Mouse (Mus musculus) urinary bladder, adult 2 months (tissue): Measurements from ENCODE around the gene Vps36. TPM values are rescaled to one million over a fixed set of nuclear protein-coding genes. Genes with fewer than 3 reads are reported as not detected.

Experiments
- DNase-seq: peaks from one replicate; pipeline ENCODE4 v3.0.0; 2022; ENCODE audit warnings: low spot score
- polyA plus RNA-seq: library from polyadenylated mRNA; depleted of rRNA; stranded (reverse); fragments of >200 nt; gene quantifications from 2 replicates; pipeline ENCODE4 v1.2.3, GENCODE M21; 2012; rRNA removed

Gene Vps36
- polyA plus RNA-seq, 1 experiment, result 30.2 TPM

- DNase-seq, result no peak
These were observed 16.4 kb downstream of the Vps36 start for GRCm38 (mm10) chr8:22209012-22209411.

- DNase-seq, result peak; percentile 29
These were observed 22.2 kb downstream of the Vps36 start for GRCm38 (mm10) chr8:22214826-22215225.

DNA sequence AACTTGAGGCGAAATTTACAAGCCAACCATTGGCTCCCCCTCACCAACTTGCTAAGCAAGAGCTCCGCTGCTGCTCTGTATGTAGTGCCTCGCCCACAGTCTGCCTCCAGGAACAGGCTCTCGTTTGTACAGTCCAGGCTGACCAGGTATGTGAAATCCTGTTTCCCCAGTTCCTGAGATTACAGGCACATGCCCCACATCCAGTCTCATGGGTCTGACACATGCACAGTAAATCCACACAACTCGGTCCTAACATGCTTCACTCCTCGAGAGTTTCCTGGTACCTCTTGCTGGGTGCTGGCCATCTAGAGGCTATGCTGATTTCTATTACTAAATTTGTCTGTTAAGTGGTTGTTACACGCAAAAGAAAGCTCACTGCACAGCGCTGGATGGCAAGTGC lies 33.8 kb downstream of the Vps36 start:
- DNase-seq, result no peak

DNA sequence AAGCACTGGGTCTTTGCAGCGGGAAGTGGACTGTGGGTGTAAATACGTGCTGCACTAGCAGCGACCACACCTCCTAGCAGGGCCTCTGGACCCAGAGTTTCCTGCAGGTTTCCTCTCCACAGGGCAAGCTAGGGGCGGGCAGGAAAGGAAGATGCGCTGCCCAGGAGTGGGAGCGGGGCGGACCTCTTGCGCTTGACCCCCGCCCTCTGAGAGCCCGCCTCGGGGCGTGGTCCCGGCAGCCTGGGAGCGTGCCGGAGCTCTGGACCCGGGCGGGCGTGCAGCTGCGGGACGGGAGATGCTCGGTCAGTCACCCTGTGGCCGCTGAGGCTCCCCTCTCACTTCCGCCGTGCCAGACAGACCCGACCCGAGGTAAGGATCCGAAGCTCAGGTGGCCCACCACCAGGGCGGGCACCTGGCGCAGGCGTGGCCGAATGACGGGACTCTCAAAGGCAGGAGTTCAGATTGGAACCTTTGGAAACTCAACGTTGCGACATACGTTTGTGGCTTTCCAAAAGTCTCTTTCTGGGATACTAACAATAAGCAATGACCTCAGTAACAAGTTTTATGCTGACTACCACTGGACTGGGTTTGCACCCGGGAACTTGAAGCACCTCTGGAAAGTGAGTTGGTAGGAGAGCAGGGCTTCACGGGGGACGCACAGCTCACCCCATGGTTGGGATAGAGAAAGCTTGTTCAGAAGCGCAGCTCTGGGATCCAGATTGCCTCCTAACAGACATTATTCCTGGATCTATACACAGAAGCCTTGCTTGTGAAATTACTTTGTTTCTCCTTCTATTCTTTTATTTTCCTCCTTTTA lies 34.7 kb downstream of the Vps36 start, which contains the start of gene Thsd1:
TSS of gene Thsd1 (plus strand) at position 253 of the 817 bp plus-strand sequence.
- DNase-seq, result peak; percentile 38

DNA sequence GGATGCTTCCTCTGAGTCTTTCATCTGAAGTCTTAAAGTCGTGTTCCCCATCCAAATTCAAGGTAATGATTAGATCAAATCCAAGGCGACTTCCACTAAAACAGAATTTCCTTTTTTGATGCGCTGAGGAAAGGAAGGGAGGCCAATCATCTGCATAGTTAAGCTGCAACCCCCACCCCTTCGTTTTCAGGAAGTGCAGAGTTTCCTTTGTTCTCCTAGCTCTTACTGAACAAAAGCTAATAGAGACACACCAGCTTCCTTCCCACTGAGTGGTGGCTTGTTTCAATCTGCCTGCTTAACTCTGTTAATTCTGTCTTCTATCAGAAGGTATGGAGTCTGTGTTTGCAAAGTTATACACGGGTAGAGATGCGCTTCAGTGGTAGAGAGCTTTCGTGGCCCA lies 36.0 kb downstream of the Vps36 start:
- no peak for DNase-seq

DNA sequence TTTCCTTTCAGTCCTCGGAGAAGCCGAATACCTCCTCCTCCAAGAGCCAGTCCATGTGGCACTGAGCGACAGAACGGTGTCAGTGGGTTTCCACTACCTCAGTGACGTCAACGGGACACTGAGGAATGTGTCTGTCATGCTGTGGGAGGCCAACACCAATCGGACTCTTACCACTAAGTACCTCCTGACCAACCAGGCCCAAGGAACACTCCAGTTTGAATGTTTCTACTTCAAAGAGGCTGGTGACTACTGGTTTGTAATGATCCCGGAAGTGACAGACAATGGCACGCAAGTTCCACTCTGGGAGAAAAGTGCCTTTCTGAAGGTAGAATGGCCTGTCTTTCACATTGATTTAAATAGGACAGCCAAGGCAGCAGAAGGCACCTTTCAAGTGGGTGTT lies 50.4 kb downstream of the Vps36 start:
- no peak for DNase-seq

GRCm38 (mm10) chr8:22245663-22246062 lies 53.1 kb downstream of the Vps36 start:
- DNase-seq, result no peak

GRCm38 (mm10) chr8:22247956-22248355 lies 55.3 kb downstream of the Vps36 start:
- no peak for DNase-seq

GRCm38 (mm10) chr8:22249080-22249479 lies 56.5 kb downstream of the Vps36 start:
- no peak for DNase-seq

GRCm38 (mm10) chr8:22258946-22259450 lies 66.4 kb downstream of the Vps36 start:
- DNase-seq, result no peak

- no peak for DNase-seq
These were observed 66.9 kb downstream of the Vps36 start for GRCm38 (mm10) chr8:22259531-22259930.

DNA sequence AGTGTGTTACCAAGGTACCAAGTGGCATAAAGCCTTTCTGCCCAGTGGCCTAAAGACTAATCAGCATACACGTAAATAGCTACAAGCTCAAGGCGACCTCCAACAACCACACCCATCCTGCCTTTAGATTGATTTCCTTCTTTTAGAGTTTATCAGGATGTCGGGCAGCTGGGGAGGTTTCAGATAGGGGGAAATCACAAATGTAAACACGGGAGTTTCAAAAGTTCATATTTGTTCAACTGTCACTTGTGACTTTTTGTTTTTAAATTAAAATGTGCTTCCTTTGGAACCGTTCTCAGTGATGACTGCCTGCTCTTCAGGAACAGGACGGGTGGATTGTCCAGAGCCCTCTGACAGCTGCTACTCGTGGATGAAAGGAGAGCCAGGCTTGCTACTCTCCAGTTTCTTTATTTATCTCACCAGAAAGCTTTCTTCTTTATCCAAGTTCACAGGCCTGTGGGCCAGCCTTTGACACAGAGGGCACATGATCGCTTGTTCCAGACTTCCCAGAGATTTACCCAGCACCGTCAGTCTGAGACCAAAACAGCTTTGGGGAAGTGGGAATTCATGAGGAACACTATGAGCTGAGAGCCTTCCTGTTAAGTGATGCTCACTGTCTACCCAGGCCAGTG lies 67.6 kb downstream of the Vps36 start:
- no peak for DNase-seq

DNA sequence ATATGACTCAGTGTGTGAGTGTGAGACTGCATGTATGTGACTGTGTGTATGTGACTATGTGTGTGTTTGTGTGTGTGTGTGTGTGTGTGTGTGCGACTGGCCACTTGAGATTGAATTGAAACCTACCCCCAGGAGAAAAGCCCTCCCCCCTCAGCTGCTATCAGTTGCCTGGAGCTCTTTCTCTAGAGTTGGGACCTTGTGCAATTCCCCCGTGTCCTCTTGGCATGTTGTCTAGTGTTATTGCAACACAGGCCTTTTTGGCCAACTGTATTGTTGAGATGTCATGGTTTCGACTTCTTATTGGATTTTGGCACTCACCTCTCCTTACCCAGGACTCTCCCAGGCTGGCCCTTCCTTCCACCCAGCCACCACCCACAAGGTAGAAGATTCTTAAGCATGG lies 69.7 kb downstream of the Vps36 start:
- no peak for DNase-seq

DNA sequence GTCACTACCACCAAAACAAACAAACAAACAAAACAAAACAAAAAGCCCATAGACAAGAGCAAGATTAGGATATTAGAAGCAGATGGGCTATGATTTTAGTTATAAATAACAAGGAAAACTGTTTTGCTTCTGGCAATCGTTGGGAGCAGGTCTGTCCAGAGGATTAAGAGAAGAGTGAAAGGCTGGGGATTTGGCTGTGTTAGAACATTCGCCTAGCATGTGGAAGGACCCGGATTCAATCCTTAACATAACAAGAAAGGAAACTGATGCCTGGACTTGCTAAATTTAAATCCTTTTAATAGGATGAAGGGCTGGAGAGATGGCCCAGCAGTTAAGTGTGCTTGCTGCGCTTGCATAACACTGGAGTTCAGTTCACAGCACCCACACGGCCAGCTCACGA lies 71.7 kb downstream of the Vps36 start:
- no peak for DNase-seq

- DNase-seq, result no peak
These were observed 72.2 kb downstream of the Vps36 start for GRCm38 (mm10) chr8:22264787-22265186.

DNA sequence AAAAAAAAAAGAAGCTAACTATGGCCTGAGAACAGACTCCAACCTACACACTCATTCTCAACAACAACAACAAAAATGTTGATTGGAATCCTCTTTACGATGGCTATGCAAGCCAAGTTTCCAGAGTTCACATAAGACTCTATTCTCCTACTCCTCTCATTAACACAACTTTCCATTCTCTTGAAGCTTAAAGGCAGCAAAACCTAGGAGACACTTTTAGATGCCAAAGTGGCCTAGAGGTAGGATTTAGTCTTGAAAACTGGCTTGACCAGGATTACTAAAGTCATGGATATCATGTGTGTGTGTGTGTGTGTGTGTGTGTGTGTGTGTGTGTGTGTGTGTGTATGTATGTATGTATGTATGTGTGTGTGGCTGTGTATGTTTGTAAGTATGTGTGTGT lies 72.6 kb downstream of the Vps36 start:
- DNase-seq, result no peak

- no peak for DNase-seq
These were observed 74.2 kb downstream of the Vps36 start for GRCm38 (mm10) chr8:22266809-22267208.

Other genes starting within 250 kb of the Vps36 start
- not detected in 2 replicates for gene Defb13, start 246.0 kb upstream of the Vps36 start, polyA plus RNA-seq
- not detected in 2 replicates for gene Fam90a1a, start 234.1 kb upstream of the Vps36 start, polyA plus RNA-seq
- not detected in 2 replicates for gene Ccdc70, start 223.0 kb upstream of the Vps36 start, polyA plus RNA-seq
- gene Atp7b, start 132.5 kb upstream of the Vps36 start, polyA plus RNA-seq, result 0.88 and 0.93 TPM in 2 replicates
- gene Alg11, start 132.1 kb upstream of the Vps36 start, polyA plus RNA-seq, result 10.6 and 11.6 TPM in 2 replicates
- gene Nek5, start 67.8 kb upstream of the Vps36 start, polyA plus RNA-seq, result 3.6 and 4.7 TPM in 2 replicates
- 10.1 and 10.2 TPM in 2 replicates for gene Nek3, start 26.4 kb upstream of the Vps36 start, polyA plus RNA-seq
- 4.7 and 5.1 TPM in 2 replicates for gene Ckap2, start 7.0 kb upstream of the Vps36 start, polyA plus RNA-seq
- 12.1 and 12.3 TPM in 2 replicates for gene Thsd1, start 34.5 kb downstream of the Vps36 start, polyA plus RNA-seq
- not detected in 2 replicates for gene Tpte, start 90.6 kb downstream of the Vps36 start, polyA plus RNA-seq
- gene Slc25a15, start 205.8 kb downstream of the Vps36 start, polyA plus RNA-seq, result 6.8 and 7.5 TPM in 2 replicates
- 19.9 and 22.7 TPM in 2 replicates for gene Mrps31, start 218.6 kb downstream of the Vps36 start, polyA plus RNA-seq